Mouse (Mus musculus) T-helper 2 cell (primary cell): ENCODE measurements around the gene Pex6.

Experiments used
- in situ Hi-C: fragments of 300-600 bp; cut with MboI, MseI; formaldehyde crosslinking; loops from one replicate; pipeline ENCODE4 v1.15.1; 2025; ENCODE audit warnings: high pct_unique_total_duplicates

The Pex6 gene

GRCm38 (mm10) chr17:46710959-46711597 lies at the start of gene Pex6:
Gene Pex6, plus strand, starts transcription at chr17:46711463.
- in situ Hi-C loops: loop anchor here (10.0 kb wide), 1 partner anchor 66 kb away; the partner anchor contains the start of genes Klc4 and Mrpl2

- in situ Hi-C loops: no loop called here
Observed at GRCm38 (mm10) chr17:46661981-46662380, 49.3 kb upstream of the Pex6 start.

GRCm38 (mm10) chr17:46662730-46663129 lies 48.5 kb upstream of the Pex6 start:
- in situ Hi-C loops: no loop called here

GRCm38 (mm10) chr17:46667712-46668111 lies 43.6 kb upstream of the Pex6 start:
- in situ Hi-C loops: no loop called here

GRCm38 (mm10) chr17:46669911-46670310 lies 41.4 kb upstream of the Pex6 start:
- in situ Hi-C loops: no loop called here

GRCm38 (mm10) chr17:46673850-46674529 lies 37.3 kb upstream of the Pex6 start, which contains the start of gene Rrp36:
Gene Rrp36, minus strand, starts transcription at chr17:46674352.
- in situ Hi-C loops: no loop called here

GRCm38 (mm10) chr17:46674530-46675283 lies 36.6 kb upstream of the Pex6 start:
- in situ Hi-C loops: no loop called here

- in situ Hi-C loops: no loop called here
Observed at GRCm38 (mm10) chr17:46678416-46678815, 32.8 kb upstream of the Pex6 start, which contains the start of gene Mea1. Gene Mea1, plus strand, starts transcription at chr17:46678793.

- in situ Hi-C loops: no loop called here
Observed at GRCm38 (mm10) chr17:46678911-46679310, 32.4 kb upstream of the Pex6 start.

GRCm38 (mm10) chr17:46679843-46680759 lies 31.2 kb upstream of the Pex6 start:
- in situ Hi-C loops: no loop called here

GRCm38 (mm10) chr17:46680760-46681373 lies 30.4 kb upstream of the Pex6 start, which contains the start of gene Klhdc3:
Gene Klhdc3, minus strand, starts transcription at chr17:46680914.
- in situ Hi-C loops: no loop called here

- in situ Hi-C loops: no loop called here
Observed at GRCm38 (mm10) chr17:46681466-46682118, 29.7 kb upstream of the Pex6 start.

GRCm38 (mm10) chr17:46682654-46683389 lies 28.4 kb upstream of the Pex6 start:
- in situ Hi-C loops: no loop called here

- in situ Hi-C loops: no loop called here
Observed at GRCm38 (mm10) chr17:46685913-46686312, 25.4 kb upstream of the Pex6 start.

- in situ Hi-C loops: no loop called here
Observed at GRCm38 (mm10) chr17:46690665-46691064, 20.6 kb upstream of the Pex6 start.

- in situ Hi-C loops: no loop called here
Observed at GRCm38 (mm10) chr17:46691390-46691789, 19.9 kb upstream of the Pex6 start.

GRCm38 (mm10) chr17:46694517-46695063 lies 16.7 kb upstream of the Pex6 start:
- in situ Hi-C loops: no loop called here

GRCm38 (mm10) chr17:46698515-46698914 lies 12.7 kb upstream of the Pex6 start:
- in situ Hi-C loops: no loop called here

GRCm38 (mm10) chr17:46699245-46699644 lies 12.0 kb upstream of the Pex6 start:
- in situ Hi-C loops: no loop called here
